Mouse (Mus musculus) hindbrain, embryonic 13.5 days (tissue): ENCODE data around the gene Vps37b. TPM values are rescaled to one million over a fixed set of nuclear protein-coding genes. Genes with fewer than 3 reads are reported as not detected.
A peak's percentile ranks its signal among the peaks of the same experiment; 100 is the strongest.

ENCODE experiments used
- ATAC-seq: fragments of 200-750 bp; cut with Nextera tagmentation; 2 replicates; pipeline ENCODE4 v1.8.0; 2017; ENCODE audit warnings: moderate TSS enrichment; ENCODE audit not compliant: low FRiP score
- H3K27ac ChIP-seq: fragments of 300-500 bp; sonication (generic); 2 replicates; pipeline ENCODE4 v1.5.1; 2015; ENCODE audit warnings: inconsistent platforms, mild to moderate bottlenecking, moderate library complexity
- H3K27me3 ChIP-seq: fragments of 300-500 bp; sonication (generic); 2 replicates; pipeline ENCODE4 v1.6.1; 2015; ENCODE audit warnings: mild to moderate bottlenecking, inconsistent platforms
- H3K36me3 ChIP-seq: fragments of 300-500 bp; sonication (generic); 2 replicates; pipeline ENCODE4 v1.6.1; 2015; ENCODE audit warnings: mild to moderate bottlenecking, inconsistent platforms
- H3K4me1 ChIP-seq: fragments of 300-500 bp; sonication (generic); replicated peaks from 2 replicates; pipeline ENCODE4 v1.6.1; 2015; ENCODE audit warnings: inconsistent platforms
- H3K4me2 ChIP-seq: fragments of 300-500 bp; sonication (generic); 2 replicates; pipeline ENCODE4 v1.6.1; 2015; ENCODE audit warnings: inconsistent platforms, mild to moderate bottlenecking, moderate library complexity
- H3K4me3 ChIP-seq: fragments of 300-500 bp; sonication (generic); 2 replicates; pipeline ENCODE4 v1.5.1; 2015; ENCODE audit warnings: mild to moderate bottlenecking, inconsistent platforms
- H3K9ac ChIP-seq: fragments of 300-500 bp; sonication (generic); 2 replicates; pipeline ENCODE4 v1.6.1; 2015; ENCODE audit warnings: mild to moderate bottlenecking, inconsistent platforms
- H3K9me3 ChIP-seq: fragments of 300-500 bp; sonication (generic); 2 replicates; pipeline ENCODE4 v1.6.1; 2016; ENCODE audit warnings: inconsistent platforms
- WGBS: fragments of 180-500 bp; shearing (Covaris S2); methylation state at CpG from one replicate; pipeline ENCODE4 v1.1.7; 2015; 5-methylcytosine and 5-hydroxymethylcytosine counted together
- polyA plus RNA-seq: library from polyadenylated mRNA; unstranded; fragments of >200 nt; fragmentation: Nextera tagmentation; extraction: Ambion mirVana; gene quantifications from 2 replicates; pipeline ENCODE4 v1.2.1, GENCODE M21; 2015

Gene Vps37b
- polyA plus RNA-seq, 1 experiment from 2014 or later, result 84.7 TPM

DNA sequence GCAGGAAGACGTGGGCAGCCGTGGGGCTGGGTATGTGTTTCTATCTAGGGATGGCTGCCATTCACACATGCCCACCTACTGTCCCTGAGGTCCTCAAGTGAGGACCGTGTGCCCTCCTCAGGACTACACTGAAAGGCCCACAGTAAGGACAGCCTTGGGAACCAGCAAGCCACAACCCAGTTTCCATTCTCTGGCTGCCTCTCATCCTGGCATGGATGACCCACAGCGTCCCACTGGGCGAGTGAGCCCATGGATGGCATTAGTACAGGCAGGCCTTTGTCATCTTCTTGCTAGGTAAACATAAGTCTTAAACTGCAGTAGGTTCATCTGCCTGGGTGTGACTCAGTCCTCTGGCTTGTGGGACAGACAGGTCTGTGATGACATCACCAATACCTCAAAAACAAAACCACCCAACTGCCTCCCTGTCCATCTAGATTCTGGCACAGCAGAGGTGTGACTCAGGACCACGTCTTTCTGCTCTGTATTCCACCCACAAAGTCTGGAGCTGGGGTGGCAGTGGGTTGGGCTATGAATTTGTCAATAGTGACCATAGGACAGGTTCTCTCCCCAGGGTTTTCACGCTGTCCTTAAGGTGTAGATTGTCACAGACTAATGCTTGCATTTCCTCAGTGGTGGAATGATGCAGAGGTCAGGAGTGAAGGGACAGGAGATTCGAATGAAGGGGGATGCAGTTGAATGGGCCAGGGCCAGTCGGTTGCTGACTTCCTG, 51.4 kb downstream of the Vps37b start:
- WGBS, result 84% methylated on average over 9 of the region's 9 CpGs

DNA sequence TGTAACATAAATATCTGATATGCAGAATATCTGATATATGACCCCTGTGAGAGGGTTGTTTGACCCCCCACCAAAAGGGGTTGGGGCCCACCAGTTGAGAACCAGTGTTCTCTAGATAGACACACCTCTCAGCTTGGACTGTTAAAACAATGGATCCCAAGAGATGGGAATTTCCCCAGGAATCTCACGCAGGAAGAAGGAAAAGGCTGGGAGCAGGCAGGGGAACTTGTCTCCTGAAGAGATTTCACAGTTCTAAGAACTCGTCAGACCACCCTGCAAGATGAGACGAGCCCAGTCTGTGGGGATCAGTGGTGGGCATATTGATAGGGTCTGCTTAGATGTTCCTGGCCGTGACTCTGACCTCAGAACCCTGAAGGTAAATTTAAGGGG, 52.1 kb downstream of the Vps37b start:
- H3K9me3 ChIP-seq, result no peaks in the 10 kb centered on the region
- no peak for ATAC-seq
- H3K27me3 ChIP-seq, result peaks cover 72% of the 10 kb centered on the region
- H3K4me2 ChIP-seq, result no peak overlapping the region
- H3K36me3 ChIP-seq, result no peaks in the 10 kb centered on the region
- peaks cover 25% of the 10 kb centered on the region for H3K4me1 ChIP-seq
- no peak overlapping the region for H3K27ac ChIP-seq
- no peak overlapping the region for H3K4me3 ChIP-seq
- no peak overlapping the region for H3K9ac ChIP-seq
- 70% methylated on average over 4 of the region's 4 CpGs for WGBS

More for the DNA sequence above, 51.4 kb downstream of the Vps37b start:
- H3K9me3 ChIP-seq, result no peaks in the 10 kb centered on the region
- no peak overlapping the region for H3K4me3 ChIP-seq
- H3K27me3 ChIP-seq, result peaks cover 72% of the 10 kb centered on the region
- H3K9ac ChIP-seq, result no peak overlapping the region
- peaks cover 18% of the 10 kb centered on the region for H3K4me1 ChIP-seq
- no peak overlapping the region for H3K27ac ChIP-seq
- no peak for ATAC-seq
- H3K36me3 ChIP-seq, result no peaks in the 10 kb centered on the region
- no peak overlapping the region for H3K4me2 ChIP-seq

DNA sequence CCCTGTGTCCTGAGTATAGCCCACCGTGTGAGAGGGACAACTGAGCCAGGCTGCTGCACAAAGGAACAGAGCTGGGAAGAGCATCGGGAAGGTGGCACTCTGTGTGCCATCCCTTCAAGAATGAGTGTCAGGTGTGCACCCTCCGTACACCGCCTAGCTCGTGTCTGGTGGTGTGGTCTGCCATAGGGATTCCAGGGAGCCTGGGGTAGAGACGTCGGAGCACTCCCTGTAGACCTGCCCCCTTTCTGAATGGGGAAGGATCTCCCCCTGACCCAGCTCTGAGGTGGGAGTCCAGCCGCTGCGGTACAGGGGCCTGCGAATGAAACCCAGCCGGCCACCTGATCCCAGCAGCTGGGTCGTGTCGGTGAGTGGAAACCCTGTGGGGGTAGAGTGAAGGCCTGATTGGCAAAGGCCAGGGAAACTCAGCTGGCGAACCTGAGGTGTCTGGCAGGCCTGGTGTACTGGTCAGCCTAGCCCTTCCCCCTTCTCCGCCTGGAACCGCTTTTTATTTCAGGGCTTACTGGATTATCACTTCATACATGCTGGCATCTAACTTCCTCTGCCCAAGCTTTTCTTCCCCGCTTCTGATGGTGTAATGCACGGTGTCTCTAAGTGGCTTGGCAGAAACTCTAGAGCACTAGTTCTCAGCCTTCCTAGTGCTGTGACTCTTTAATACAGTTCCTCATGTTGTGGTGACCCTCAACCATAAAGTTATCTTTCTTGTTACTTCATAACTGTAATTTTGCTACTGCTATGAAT, 52.7 kb downstream of the Vps37b start:
- Histone ChIP-seq H3K27me3 (peaks cover 66% of the 10 kb centered on the region), H3K9ac (0 out of 2 replicates have a peak overlapping the region, but pooled peaks have one; percentile 35), H3K27ac (no peak overlapping the region), H3K4me2 (no peak overlapping the region), H3K9me3 (no peaks in the 10 kb centered on the region), H3K36me3 (no peaks in the 10 kb centered on the region), H3K4me3 (no peak overlapping the region), H3K4me1 (peaks cover 30% of the 10 kb centered on the region)
- no peak for ATAC-seq
- 65% methylated on average over 18 of the region's 18 CpGs for WGBS

DNA sequence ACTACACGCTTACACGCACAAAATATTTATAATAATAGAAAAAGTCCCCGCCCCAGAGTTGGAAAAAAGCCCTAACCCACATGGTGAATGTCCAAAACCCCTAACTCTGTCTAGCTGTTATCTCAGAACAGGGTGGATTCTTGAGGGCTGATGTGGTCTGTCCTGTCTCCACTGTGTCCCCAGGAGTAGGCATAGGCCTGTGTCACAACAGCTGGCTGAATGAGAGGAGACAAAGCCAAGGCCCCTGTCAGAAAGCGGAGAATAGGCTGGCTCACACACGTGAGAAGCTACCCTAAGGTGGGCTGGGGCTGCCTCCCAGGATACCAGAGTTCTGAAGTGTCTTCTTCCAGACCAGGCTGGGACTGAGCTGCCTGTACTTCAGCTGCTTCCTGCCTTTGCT, 53.9 kb downstream of the Vps37b start:
- no peak overlapping the region for H3K4me3 ChIP-seq
- peaks cover 57% of the 10 kb centered on the region for H3K27me3 ChIP-seq

DNA sequence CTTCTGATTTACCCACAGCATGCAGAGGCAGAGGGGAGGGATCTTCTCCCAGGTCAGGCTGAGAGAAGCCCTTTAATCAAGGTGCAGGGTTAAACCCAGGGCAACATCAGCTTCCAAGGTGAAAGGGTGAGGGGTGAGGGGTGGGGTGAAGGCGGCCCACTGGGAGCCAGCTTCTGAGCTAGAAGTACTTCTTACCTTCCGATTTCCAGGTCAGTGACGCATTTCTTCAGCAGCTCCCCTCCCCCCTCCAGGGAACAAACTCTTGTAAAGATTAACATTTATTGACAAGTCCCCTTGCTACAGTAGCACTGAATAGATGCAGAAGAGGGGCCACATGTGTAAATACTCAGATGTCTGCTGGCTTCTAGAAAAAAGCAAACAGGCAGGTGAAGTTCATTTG, 54.8 kb downstream of the Vps37b start:
- 40% methylated on average over 3 of the region's 3 CpGs for WGBS
- no peak for ATAC-seq
- peak overlapping the region; percentile 13; the same call in 1 of the 2 replicates for H3K9ac ChIP-seq
- peaks cover 42% of the 10 kb centered on the region for H3K4me1 ChIP-seq
- H3K9me3 ChIP-seq, result no peaks in the 10 kb centered on the region
- no peak overlapping the region for H3K4me3 ChIP-seq
- H3K27me3 ChIP-seq, result peaks cover 51% of the 10 kb centered on the region
- H3K36me3 ChIP-seq, result no peaks in the 10 kb centered on the region
- no peak overlapping the region for H3K27ac ChIP-seq
- no peak overlapping the region for H3K4me2 ChIP-seq

More for the DNA sequence above, 53.9 kb downstream of the Vps37b start:
- H3K4me2 ChIP-seq, result no peak overlapping the region
- no peak overlapping the region for H3K27ac ChIP-seq
- H3K9me3 ChIP-seq, result no peaks in the 10 kb centered on the region
- ATAC-seq, result no peak
- H3K4me1 ChIP-seq, result peaks cover 38% of the 10 kb centered on the region
- 74% methylated on average over 5 of the region's 5 CpGs for WGBS
- no peaks in the 10 kb centered on the region for H3K36me3 ChIP-seq
- no peak overlapping the region for H3K9ac ChIP-seq

DNA sequence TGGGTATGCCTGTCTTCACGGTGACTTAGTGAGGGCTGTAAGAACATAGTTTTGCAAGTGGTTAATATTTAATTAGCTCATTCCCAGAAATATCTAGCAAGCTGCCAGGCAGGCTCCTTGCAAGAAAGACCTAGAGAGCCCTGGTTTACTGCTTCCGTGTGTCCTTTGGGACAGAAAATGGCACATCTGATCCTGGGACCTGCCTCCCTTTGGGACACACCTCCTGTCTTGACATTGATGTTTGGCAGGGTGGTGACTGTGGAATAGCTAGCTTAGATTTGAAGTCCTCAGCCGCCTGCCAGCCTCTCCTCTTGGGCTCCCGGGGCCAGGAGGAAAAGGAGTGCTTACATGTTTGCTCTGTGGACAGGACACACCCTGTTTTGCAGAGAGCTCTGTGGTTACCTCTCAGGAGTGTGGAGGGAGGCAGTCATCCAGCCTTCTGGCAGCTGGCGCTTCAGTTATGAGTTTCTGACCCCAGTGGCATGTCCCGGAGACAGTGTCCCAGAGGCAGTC, 56.3 kb downstream of the Vps37b start:
- H3K4me3 ChIP-seq, result no peak overlapping the region
- no peak overlapping the region for H3K27ac ChIP-seq
- peak overlapping the region; percentile 91 for H3K4me2 ChIP-seq
- no peaks in the 10 kb centered on the region for H3K36me3 ChIP-seq
- H3K9me3 ChIP-seq, result no peaks in the 10 kb centered on the region
- 64% methylated on average over 6 of the region's 6 CpGs for WGBS
- no peak for ATAC-seq
- H3K4me1 ChIP-seq, result peaks cover 42% of the 10 kb centered on the region
- H3K9ac ChIP-seq, result no peak overlapping the region
- H3K27me3 ChIP-seq, result peaks cover 54% of the 10 kb centered on the region

DNA sequence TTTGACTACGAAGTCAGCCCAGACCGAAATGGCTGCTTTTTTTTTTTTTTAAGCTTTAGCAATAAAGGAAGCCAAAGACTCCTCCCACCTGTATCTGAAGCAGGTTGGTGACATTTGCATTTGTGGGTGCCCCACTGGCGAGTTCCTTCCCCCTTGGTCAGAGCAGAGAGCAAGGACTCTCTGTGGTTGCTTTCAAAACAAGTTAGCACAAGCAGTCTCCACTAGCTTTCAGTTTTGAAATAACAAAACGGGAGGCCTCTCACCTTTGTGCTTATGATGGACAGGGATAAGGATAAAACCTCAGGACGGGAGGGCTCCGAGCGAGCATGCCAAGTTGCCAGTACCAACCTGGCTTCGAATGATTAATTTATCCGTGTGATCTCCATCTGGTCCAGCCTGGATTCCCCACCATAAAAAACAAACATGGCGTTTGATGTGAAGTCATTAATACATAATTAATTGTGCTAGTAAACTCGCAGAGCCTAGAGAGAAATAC, 57.4 kb downstream of the Vps37b start:
- H3K9ac ChIP-seq, result no peak overlapping the region
- H3K4me2 ChIP-seq, result peak overlapping the region; percentile 91
- H3K4me1 ChIP-seq, result peaks cover 42% of the 10 kb centered on the region
- ATAC-seq, result no peak
- 0 out of 2 replicates have a peak overlapping the region, but pooled peaks have one; percentile 30 for H3K27ac ChIP-seq
- 23% methylated on average over 11 of the region's 11 CpGs for WGBS
- H3K27me3 ChIP-seq, result peaks cover 47% of the 10 kb centered on the region
- peak overlapping the region; percentile 76 for H3K4me3 ChIP-seq
- no peaks in the 10 kb centered on the region for H3K9me3 ChIP-seq
- H3K36me3 ChIP-seq, result no peaks in the 10 kb centered on the region

DNA sequence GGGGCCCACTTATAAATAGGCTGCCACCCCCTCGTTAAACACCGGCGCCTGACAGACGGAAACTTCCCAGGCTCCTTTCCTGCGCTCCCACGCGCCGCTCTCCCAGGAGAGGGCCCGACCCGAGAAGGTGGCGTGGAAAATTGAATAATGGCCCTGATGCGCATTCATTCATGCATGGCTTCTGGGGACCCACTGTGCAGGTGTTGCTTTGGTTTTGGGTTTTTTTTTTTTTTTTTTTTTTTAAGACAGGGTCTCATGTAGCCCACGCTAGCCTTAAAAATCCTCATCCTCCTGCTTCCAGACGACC, 57.9 kb downstream of the Vps37b start:
- Histone ChIP-seq H3K4me2 (peak overlapping the region; percentile 91), H3K4me3 (peak overlapping the region; percentile 76), H3K4me1 (peaks cover 37% of the 10 kb centered on the region), H3K27ac (peak overlapping the region; percentile 70), H3K36me3 (no peaks in the 10 kb centered on the region), H3K9me3 (no peaks in the 10 kb centered on the region), H3K27me3 (peaks cover 45% of the 10 kb centered on the region), H3K9ac (peak overlapping the region; percentile 88)
- ATAC-seq, result no peak
- under 1% methylated on average over 14 of the region's 14 CpGs for WGBS

DNA sequence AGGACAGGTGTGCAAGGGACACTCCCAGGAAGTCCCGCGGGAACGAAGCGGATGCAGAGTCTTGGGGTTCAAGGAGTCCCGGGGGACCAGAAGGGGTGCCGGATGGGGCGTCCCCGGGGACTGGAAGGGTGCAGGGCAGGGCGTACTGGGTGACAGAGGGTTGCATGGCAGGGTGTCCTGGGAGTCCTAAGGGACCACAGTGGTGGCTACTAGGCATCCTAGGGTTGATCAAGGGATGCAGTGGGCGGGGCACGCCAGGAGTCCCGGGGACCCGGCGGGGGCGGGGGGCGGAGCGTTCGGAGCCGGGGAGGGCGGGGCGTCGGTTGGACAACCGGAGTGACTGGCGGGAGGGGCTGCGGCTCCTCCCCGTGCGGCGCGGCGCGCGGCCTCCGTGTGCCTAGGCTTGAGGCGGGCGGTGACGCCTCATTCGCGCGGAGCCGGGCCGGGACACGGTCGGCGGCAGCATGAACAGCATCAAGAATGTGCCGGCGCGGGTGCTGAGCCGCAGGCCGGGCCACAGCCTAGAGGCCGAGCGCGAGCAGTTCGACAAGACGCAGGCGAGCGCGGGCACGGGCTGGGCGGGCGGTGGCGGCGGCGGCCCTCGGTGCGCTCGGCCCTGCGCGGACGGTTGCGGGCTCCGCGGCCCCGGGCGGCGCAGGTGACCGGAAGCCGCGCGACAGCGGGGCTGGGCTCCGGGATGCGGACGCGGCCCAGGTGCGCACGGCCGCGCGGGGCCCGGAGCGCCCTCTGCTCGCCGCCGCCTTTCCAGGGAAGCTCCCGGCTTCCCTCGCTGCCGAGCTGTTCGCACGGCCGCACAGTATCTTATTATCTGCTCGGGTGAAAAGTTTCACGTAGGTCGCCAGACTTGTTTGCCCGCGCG, 58.5 kb downstream of the Vps37b start, which contains the start of gene Hip1r:
Hip1r (plus strand) TSS at position 330 of the 880 bp plus-strand sequence.
- Histone ChIP-seq H3K27ac (peak within 1 kb of the TSS; percentile 70), H3K4me1 (peaks cover 36% of the 10 kb centered on the region), H3K9me3 (no peaks in the 10 kb centered on the region), H3K4me2 (peak within 1 kb of the TSS; percentile 91), H3K9ac (peak within 1 kb of the TSS; percentile 88), H3K4me3 (peak within 1 kb of the TSS; percentile 76), H3K27me3 (peaks cover 42% of the 10 kb centered on the region), H3K36me3 (no peaks in the 10 kb centered on the region)
- peak; percentile 80 for ATAC-seq
- 3% methylated on average over 57 of the region's 106 CpGs for WGBS

DNA sequence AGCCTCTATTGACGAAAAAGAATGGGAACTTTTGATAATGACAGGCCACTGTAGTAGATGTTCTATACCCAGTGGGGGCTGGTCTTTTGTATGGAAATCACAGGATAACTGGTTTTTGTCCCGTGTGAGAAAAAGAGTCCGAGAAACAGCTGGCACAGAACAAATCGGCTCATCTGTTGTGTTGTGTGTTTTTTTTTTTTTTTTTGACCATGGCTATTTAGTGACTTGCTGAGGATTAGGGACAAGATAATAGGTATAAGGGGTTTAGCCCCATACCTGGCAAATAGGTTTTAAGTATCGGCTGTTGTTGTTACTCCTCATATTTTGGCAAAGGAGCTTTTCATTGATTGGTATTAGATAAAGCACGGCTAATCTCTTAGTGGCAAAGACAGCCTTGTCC, 59.6 kb downstream of the Vps37b start:
- H3K27ac ChIP-seq, result no peak overlapping the region
- 53% methylated on average over 6 of the region's 6 CpGs for WGBS
- H3K36me3 ChIP-seq, result no peaks in the 10 kb centered on the region
- peaks cover 36% of the 10 kb centered on the region for H3K4me1 ChIP-seq
- H3K9ac ChIP-seq, result no peak overlapping the region
- H3K27me3 ChIP-seq, result peaks cover 34% of the 10 kb centered on the region
- H3K4me2 ChIP-seq, result no peak overlapping the region
- ATAC-seq, result no peak
- no peak overlapping the region for H3K4me3 ChIP-seq
- H3K9me3 ChIP-seq, result no peaks in the 10 kb centered on the region

DNA sequence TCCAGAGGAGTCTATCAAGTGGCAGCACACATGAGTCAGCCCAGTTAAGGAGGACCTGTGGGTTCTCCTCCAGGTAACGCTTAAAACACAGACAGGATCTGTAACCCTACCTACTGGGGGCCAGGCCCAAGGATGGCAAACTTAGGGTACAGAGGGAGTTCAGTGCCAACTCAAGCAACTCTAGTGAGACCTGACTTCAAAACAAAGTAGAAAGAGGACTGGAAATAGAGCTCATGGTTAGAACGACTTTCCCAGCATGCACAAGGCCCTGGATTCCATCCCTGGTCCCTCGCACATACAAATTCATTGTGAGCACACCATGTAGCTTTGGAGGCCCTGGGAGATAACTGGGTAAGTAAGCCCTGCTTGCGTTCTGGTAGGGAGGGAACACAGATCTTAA, 61.5 kb downstream of the Vps37b start:
- no peaks in the 10 kb centered on the region for H3K9me3 ChIP-seq
- ATAC-seq, result no peak
- no peak overlapping the region for H3K27ac ChIP-seq
- H3K36me3 ChIP-seq, result no peaks in the 10 kb centered on the region
- no peak overlapping the region for H3K4me3 ChIP-seq
- H3K27me3 ChIP-seq, result peaks cover 15% of the 10 kb centered on the region
- no peak overlapping the region for H3K9ac ChIP-seq
- 88% methylated on average over 4 of the region's 4 CpGs for WGBS
- no peak overlapping the region for H3K4me2 ChIP-seq
- peaks cover 23% of the 10 kb centered on the region for H3K4me1 ChIP-seq

DNA sequence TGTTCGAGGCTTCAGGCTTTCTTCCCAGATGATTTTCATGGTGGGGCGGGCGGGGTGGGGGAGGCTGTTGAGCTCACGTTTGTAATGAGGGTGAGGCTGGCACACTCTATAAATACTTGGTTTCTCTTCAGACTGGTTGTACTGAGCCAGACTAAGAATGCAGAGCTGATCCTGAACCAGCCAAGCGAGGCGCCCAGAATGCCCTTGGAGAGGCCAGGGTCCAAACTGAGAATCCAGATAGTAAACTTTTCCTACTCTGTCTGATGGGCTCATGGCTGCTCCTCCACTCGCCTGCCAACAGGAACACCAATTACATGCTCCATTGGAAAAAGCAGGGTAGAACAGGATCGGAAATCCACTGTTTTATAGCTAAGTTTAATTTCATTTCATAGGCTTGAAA, 62.9 kb downstream of the Vps37b start:
- Histone ChIP-seq H3K27me3 (peaks cover 10% of the 10 kb centered on the region; the same call in 1 of the 2 replicates), H3K9ac (no peak overlapping the region), H3K4me3 (no peak overlapping the region), H3K27ac (no peak overlapping the region), H3K4me2 (no peak overlapping the region), H3K36me3 (no peaks in the 10 kb centered on the region), H3K9me3 (no peaks in the 10 kb centered on the region), H3K4me1 (peaks cover 9% of the 10 kb centered on the region)
- no peak for ATAC-seq
- 69% methylated on average over 8 of the region's 8 CpGs for WGBS
